Mouse (Mus musculus) ES-E14 (cell line): ENCODE measurements at regions not wholly inside any gene's neighbourhood (a gene's known extent, or its start where the extent isn't known, plus 50 kb on each side); places are given as distances from the start of the nearest gene placed in this dataset.

Experiments
- DNase-seq: peaks from one replicate; pipeline ENCODE4 v3.0.0-alpha.2; 2013; ENCODE audit warnings: low read depth, low spot score
- H3K27ac ChIP-seq: 2 replicates; pipeline ENCODE4 v1.5.1; 2012; ENCODE audit warnings: low read depth, mild to moderate bottlenecking, low read length, moderate library complexity, mixed read lengths; ENCODE audit not compliant: poor library complexity, insufficient read depth, severe bottlenecking
- H3K36me3 ChIP-seq: 2 replicates; pipeline ENCODE4 v1.6.1; 2012; ENCODE audit warnings: mild to moderate bottlenecking, low read length, moderate library complexity, mixed read lengths; ENCODE audit not compliant: control insufficient read depth, poor library complexity, insufficient read depth, severe bottlenecking
- H3K4me1 ChIP-seq, 2 experiments: fragments of 150-350 bp in 1 of 2; sonication (generic) in 1 of 2; 2 replicates each; pipeline ENCODE4 v1.6.1; 2012; ENCODE audit warnings: low read length in 2 of 2, mild to moderate bottlenecking in 1 of 2, mixed read lengths in 1 of 2; ENCODE audit not compliant: control insufficient read depth in 2 of 2, insufficient read depth in 2 of 2, poor library complexity in 1 of 2
- H3K4me3 ChIP-seq, 2 experiments: fragments of 150-350 bp in 1 of 2; sonication (generic) in 1 of 2; 2 replicates each; pipeline ENCODE4 v1.5.1; 2012; ENCODE audit warnings: low read length in 2 of 2, low read depth in 1 of 2, mild to moderate bottlenecking in 1 of 2, mixed read lengths in 1 of 2; ENCODE audit not compliant: insufficient read depth in 1 of 2, poor library complexity in 1 of 2, severe bottlenecking in 1 of 2
- H3K9ac ChIP-seq: 2 replicates; pipeline ENCODE4 v1.6.1; 2012; ENCODE audit warnings: low read depth, mild to moderate bottlenecking, low read length, mixed read lengths; ENCODE audit not compliant: poor library complexity, insufficient read depth, severe bottlenecking
- H3K9me3 ChIP-seq: fragments of 150-350 bp; sonication (generic); 2 replicates; pipeline ENCODE4 v1.6.1; 2012; ENCODE audit warnings: low read depth, mild to moderate bottlenecking, low read length; ENCODE audit not compliant: control insufficient read depth, insufficient read depth
- CHD2 ChIP-seq: IDR thresholded peaks from 2 replicates; pipeline ENCODE4 v1.6.1; 2014; ENCODE audit warnings: mild to moderate bottlenecking, low read depth, low read length, inconsistent platforms
- HCFC1 ChIP-seq: IDR thresholded peaks from 2 replicates; pipeline ENCODE4 v1.6.1; 2012; ENCODE audit warnings: low read length, inconsistent platforms, borderline replicate concordance; ENCODE audit not compliant: insufficient read depth
- MAFK ChIP-seq: IDR thresholded peaks from 2 replicates; pipeline ENCODE4 v1.6.1; 2014; ENCODE audit warnings: mild to moderate bottlenecking, low read depth, low read length, inconsistent platforms; ENCODE audit not compliant: insufficient read depth
- ZC3H11A ChIP-seq: IDR thresholded peaks from 2 replicates; pipeline ENCODE4 v1.6.1; 2012; ENCODE audit warnings: low read depth, mild to moderate bottlenecking, inconsistent platforms, low read length, borderline replicate concordance
- ZNF384 ChIP-seq: IDR thresholded peaks from 2 replicates; pipeline ENCODE4 v1.6.1; 2012; ENCODE audit warnings: low read depth, low read length, inconsistent platforms
- in situ Hi-C, 2 experiments: fragments of 600-800 bp; cut with MboI; formaldehyde crosslinking; loops; one replicate each; pipeline ENCODE4 v1.15.1; 2025; ENCODE audit warnings: low sequenced_read_pairs in 2 of 2, inconsistent platforms in 1 of 2; ENCODE audit not compliant: unreplicated experiment in 2 of 2

DNA sequence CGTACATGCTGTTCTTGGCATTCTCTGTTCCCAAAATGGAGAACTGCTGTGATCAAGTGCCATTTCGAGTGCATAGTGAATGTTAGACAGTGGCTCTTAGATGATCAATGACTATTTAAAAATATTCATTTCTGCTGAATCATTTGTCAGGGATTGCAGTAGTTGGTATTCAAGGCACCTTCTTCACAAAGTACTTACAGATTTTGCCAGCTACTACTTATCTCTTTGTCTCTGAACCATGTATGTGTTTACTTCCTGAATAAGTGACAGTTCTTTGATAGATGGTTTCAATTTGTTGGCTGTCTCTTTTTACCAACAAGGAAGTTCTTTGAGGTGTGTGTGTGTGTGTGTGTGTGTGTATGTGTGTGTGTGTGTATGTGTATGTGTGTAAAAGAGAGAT is 187.3 kb downstream of the Car2 start:
- H3K4me3 ChIP-seq = no peak overlapping the region
- in situ Hi-C loops = no loop called here
- no peaks in the 10 kb centered on the region for H3K36me3 ChIP-seq
- H3K27ac ChIP-seq = no peak overlapping the region
- TF ChIP-seq ZNF384 = no peak
- TF ChIP-seq HCFC1 = no peak
- TF ChIP-seq CHD2 = no peak
- TF ChIP-seq MAFK = no peak
- no peak for TF ChIP-seq ZC3H11A
- no peaks in the 10 kb centered on the region for H3K4me1 ChIP-seq
- H3K9me3 ChIP-seq = no peaks in the 10 kb centered on the region
- no peak overlapping the region for H3K9ac ChIP-seq
- DNase-seq = no peak

DNA sequence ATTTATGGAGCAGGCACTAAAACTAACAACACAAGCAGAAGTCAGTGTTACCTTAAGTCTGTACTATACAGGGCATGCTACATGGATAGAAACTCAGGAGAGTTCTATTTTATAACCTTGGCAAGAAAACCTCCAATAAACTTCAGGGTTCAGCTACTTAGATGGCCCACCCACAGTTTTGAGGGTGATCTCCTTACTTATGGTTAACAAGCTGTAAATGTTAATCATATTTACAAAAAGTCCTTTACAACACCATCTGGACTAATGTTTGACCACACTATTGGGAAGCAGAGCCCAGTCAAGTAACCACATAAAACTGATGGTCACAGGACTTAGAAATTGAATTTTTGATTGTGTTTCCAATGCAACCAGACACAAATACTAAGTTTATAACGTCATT is 187.8 kb downstream of the Car2 start:
- TF ChIP-seq ZNF384 = no peak
- TF ChIP-seq MAFK = no peak
- no peak for TF ChIP-seq CHD2
- no peak for TF ChIP-seq ZC3H11A
- TF ChIP-seq HCFC1 = no peak
- H3K4me1 ChIP-seq = no peaks in the 10 kb centered on the region
- no peaks in the 10 kb centered on the region for H3K36me3 ChIP-seq
- in situ Hi-C loops = no loop called here
- DNase-seq = no peak
- H3K9ac ChIP-seq = no peak overlapping the region
- no peak overlapping the region for H3K4me3 ChIP-seq
- no peak overlapping the region for H3K27ac ChIP-seq
- H3K9me3 ChIP-seq = no peaks in the 10 kb centered on the region

DNA sequence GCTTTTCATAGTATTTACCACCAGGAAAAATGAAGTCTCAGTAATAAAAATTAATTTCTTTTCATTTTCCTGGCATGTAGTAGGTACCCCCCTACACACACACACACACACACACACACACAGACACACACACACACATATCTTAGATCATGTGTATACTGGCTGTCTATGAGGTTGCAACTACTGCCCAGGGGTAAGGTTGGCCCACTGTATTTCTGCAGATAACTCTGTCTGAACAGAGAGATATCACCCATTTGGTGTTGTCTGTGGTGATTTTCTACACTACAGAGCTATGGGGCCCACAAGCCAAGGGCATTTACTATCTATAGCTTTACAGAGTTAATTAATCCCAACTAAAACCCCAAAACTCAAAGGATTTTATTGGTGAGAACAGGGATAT is 188.9 kb downstream of the Car2 start:
- no peaks in the 10 kb centered on the region for H3K9me3 ChIP-seq
- no peak for TF ChIP-seq ZNF384
- in situ Hi-C loops = no loop called here
- no peaks in the 10 kb centered on the region for H3K36me3 ChIP-seq
- H3K4me1 ChIP-seq = no peaks in the 10 kb centered on the region
- no peak overlapping the region for H3K4me3 ChIP-seq
- no peak overlapping the region for H3K9ac ChIP-seq
- H3K27ac ChIP-seq = no peak overlapping the region
- no peak for DNase-seq

DNA sequence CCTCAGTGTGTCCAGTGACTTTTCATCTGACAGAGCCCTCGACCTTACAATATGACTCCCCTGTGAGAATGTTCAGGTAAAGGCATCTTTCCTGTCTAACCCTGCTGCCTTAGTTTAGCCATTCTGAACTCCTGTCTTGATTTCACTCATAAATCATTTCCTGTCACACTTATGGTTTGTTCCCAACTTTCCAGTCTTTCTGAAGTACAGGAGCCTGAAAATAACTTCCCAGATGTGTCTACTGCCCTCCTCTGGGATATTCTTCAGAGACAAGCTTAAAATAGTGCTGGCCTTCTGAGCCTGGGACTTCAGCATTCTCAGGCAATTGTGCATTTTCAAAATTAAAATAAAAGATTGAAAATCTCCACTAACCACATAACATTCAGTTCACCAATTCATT is 204.1 kb downstream of the Car2 start:
- in situ Hi-C loops = no loop called here
- no peak for TF ChIP-seq ZC3H11A
- H3K9ac ChIP-seq = no peak overlapping the region
- H3K4me3 ChIP-seq = no peak overlapping the region
- no peak overlapping the region for H3K27ac ChIP-seq
- peaks cover 0 to 2% of the 10 kb centered on the region in 2 experiments; a peak in 1 of 4 replicates for H3K4me1 ChIP-seq
- no peaks in the 10 kb centered on the region for H3K9me3 ChIP-seq
- no peaks in the 10 kb centered on the region for H3K36me3 ChIP-seq
- no peak for DNase-seq

DNA sequence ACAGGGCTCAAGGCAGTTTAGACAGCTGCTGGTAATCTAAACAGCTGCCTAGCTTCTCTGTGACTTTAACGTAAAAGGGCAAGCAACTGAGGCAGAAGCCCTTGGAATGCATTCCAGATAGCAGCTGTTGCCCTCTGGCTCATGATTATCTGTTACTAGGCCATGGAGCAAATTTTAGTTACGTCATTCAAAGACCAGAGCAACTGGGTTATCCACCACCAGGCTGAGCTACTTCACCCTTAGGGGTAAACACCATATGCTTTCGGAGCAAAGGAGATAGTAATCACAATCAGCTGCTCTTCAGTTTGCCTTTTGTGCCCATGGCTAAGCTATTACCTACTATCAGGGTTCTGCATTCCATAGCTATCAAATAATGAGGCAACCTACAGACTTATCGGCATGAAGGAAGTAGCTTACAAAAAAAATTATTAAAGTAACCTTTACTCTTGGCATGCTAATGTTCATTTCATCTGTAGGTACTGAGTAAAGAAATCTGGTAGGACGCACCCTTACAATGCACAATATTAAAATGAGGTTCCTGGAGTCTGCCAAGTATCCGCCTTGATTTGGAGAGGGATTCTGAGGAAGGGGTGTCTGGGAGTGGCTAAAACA is 212.2 kb downstream of the Car2 start:
- no peak for TF ChIP-seq ZNF384
- no peak for TF ChIP-seq CHD2
- TF ChIP-seq ZC3H11A = no peak
- TF ChIP-seq MAFK = no peak
- no peak for TF ChIP-seq HCFC1
- H3K36me3 ChIP-seq = no peaks in the 10 kb centered on the region
- H3K4me3 ChIP-seq = no peak overlapping the region
- H3K9ac ChIP-seq = no peak overlapping the region
- no peak overlapping the region for H3K27ac ChIP-seq
- DNase-seq = no peak
- in situ Hi-C loops = no loop called here
- H3K4me1 ChIP-seq = peaks cover 0 to 5% of the 10 kb centered on the region in 2 experiments; a peak in 2 of 4 replicates
- no peaks in the 10 kb centered on the region for H3K9me3 ChIP-seq
